Mouse (Mus musculus): Measurements from ENCODE around the gene Hdlbp. TPM values are rescaled to one million over a fixed set of nuclear protein-coding genes. Genes with fewer than 3 reads are reported as not detected.
A peak's percentile ranks its signal among the peaks of the same experiment; 100 is the strongest.

Gene Hdlbp
- total and polyA plus RNA-seq, 3 experiments: 141 to 1,954 (median 271) TPM

- Histone ChIP-seq H3K27me3 (ENCODE audit: control insufficient read depth in 1 of 2, insufficient read depth in 2 of 2, low read length in 2 of 2) (no peaks in the 10 kb centered on the region), H3K4me3 (ENCODE audit: control insufficient read depth in 1 of 2, insufficient read depth in 1 of 2, low read depth in 2 of 2, low read length in 2 of 2) (peak overlapping the region; percentile 82 to 86), H3K36me3 (ENCODE audit: control insufficient read depth in 1 of 2, insufficient read depth in 2 of 2, low read length in 2 of 2) (peaks cover 4 to 54% of the 10 kb centered on the region in 2 experiments), H3K4me1 (ENCODE audit: control insufficient read depth in 1 of 2, insufficient read depth in 2 of 2, low read length in 2 of 2) (peaks cover 15 to 28% of the 10 kb centered on the region in 2 experiments), H3K9ac (ENCODE audit: control insufficient read depth, low read depth, low read length, poor library complexity, severe bottlenecking) (peak overlapping the region; percentile 91), H3K79me2 (ENCODE audit: control insufficient read depth, insufficient read depth, low read length, poor library complexity) (peaks cover 73% of the 10 kb centered on the region), H3K27ac (ENCODE audit: control insufficient read depth, low read depth, low read length) (peak overlapping the region; percentile 96), H3K9me3 (replicated peaks; ENCODE audit: insufficient read depth, low read length) (no peaks in the 10 kb centered on the region)
- peak; percentile 99 for DNase-seq (ENCODE audit: low read depth, low spot score)
- no peak for TF ChIP-seq SMC3 (IDR thresholded peaks at IDR 0.05; ENCODE audit: low read depth, low read length)
- no peak for TF ChIP-seq POLR2AphosphoS5 (IDR thresholded peaks at IDR 0.05; ENCODE audit: borderline replicate concordance, low read depth, low read length)
- no peak for TF ChIP-seq JUND (IDR thresholded peaks at IDR 0.05; ENCODE audit: low read depth, low read length)
- TF ChIP-seq GABPA (IDR thresholded peaks at IDR 0.05; ENCODE audit: low read depth, low read length): peak; percentile 77; the same call in 1 of the 2 replicates
- no peak for TF ChIP-seq E2F4 (IDR thresholded peaks at IDR 0.05; ENCODE audit: borderline replicate concordance, low read depth, low read length)
- no peak for TF ChIP-seq ZKSCAN1 (IDR thresholded peaks at IDR 0.05; ENCODE audit: low read depth, low read length)
- TF ChIP-seq CTCF (IDR thresholded peaks at IDR 0.05 in 2 of 3, conservative IDR thresholded peaks at IDR 0.05 in 1 of 3; ENCODE audit: control insufficient read depth in 1 of 3, insufficient read depth in 1 of 3, low read depth in 2 of 3, low read length in 3 of 3, poor library complexity in 1 of 3, severe bottlenecking in 1 of 3): peak in 2 of 3 experiments; percentile 57 to 64; a peak in 4 of 6 replicates
- peak; percentile 19; the same call in 1 of the 2 replicates for TF ChIP-seq CHD1 (IDR thresholded peaks at IDR 0.05; ENCODE audit: low read depth, low read length)
- peak; percentile 81 for TF ChIP-seq MXI1 (IDR thresholded peaks at IDR 0.05; ENCODE audit: low read depth, low read length)
- no peak for TF ChIP-seq CHD2 (IDR thresholded peaks at IDR 0.05; ENCODE audit: low read length)
- no peak; the same call in 1 of the 2 replicates for TF ChIP-seq RCOR1 (IDR thresholded peaks at IDR 0.05; ENCODE audit: low read depth, low read length)
- TF ChIP-seq MYC (IDR thresholded peaks at IDR 0.05; ENCODE audit: low read depth, low read length): peak; percentile 86
- peak; percentile 97 for TF ChIP-seq USF1 (IDR thresholded peaks at IDR 0.05; ENCODE audit: low read depth, low read length)
- TF ChIP-seq ZC3H11A (IDR thresholded peaks at IDR 0.05; ENCODE audit: low read depth, low read length): no peak
- TF ChIP-seq MEF2A (IDR thresholded peaks at IDR 0.05; ENCODE audit: extremely low read depth, insufficient replicate concordance, low read depth, low read length, poor library complexity, severe bottlenecking): no peak
- peak; percentile 34; the same call in 1 of the 2 replicates for TF ChIP-seq NELFE (IDR thresholded peaks at IDR 0.05; ENCODE audit: low read depth, low read length)
- peak; percentile 14; the same call in 1 of the 2 replicates for TF ChIP-seq BHLHE40 (IDR thresholded peaks at IDR 0.05; ENCODE audit: borderline replicate concordance, low read depth, low read length)
- peak; percentile 80 to 85 for TF ChIP-seq POLR2A (IDR thresholded peaks at IDR 0.05; ENCODE audit: control insufficient read depth in 1 of 2, insufficient read depth in 1 of 2, low read depth in 1 of 2, low read length in 2 of 2, poor library complexity in 1 of 2)
- TF ChIP-seq NRF1 (IDR thresholded peaks at IDR 0.05; ENCODE audit: insufficient read depth, low read depth, low read length, poor library complexity, severe bottlenecking): 0 out of 2 replicates have a peak, but pooled peaks have one; percentile 15
- TF ChIP-seq MAFK (IDR thresholded peaks at IDR 0.05; ENCODE audit: borderline replicate concordance, low read depth, low read length): no peak
- peak; percentile 68; the same call in 1 of the 2 replicates for TF ChIP-seq TCF12 (IDR thresholded peaks at IDR 0.05; ENCODE audit: low read depth, low read length)
- peak; percentile 24 for TF ChIP-seq SIN3A (IDR thresholded peaks at IDR 0.05; ENCODE audit: low read length)
- TF ChIP-seq MAX (IDR thresholded peaks at IDR 0.05; ENCODE audit: low read length): peak; percentile 92
- TF ChIP-seq TAL1 (IDR thresholded peaks at IDR 0.05; ENCODE audit: low read length): peak; percentile 74
- peak; percentile 72 to 87; a peak in 3 of 4 replicates for TF ChIP-seq USF2 (IDR thresholded peaks at IDR 0.05; ENCODE audit: borderline replicate concordance in 1 of 2, insufficient read depth in 1 of 2, low read depth in 1 of 2, low read length in 2 of 2)
- peak; percentile 53; the same call in 1 of the 2 replicates for TF ChIP-seq ELF1 (IDR thresholded peaks at IDR 0.05; ENCODE audit: low read depth, low read length)
- peak; percentile 36; the same call in 1 of the 2 replicates for TF ChIP-seq GATA1 (IDR thresholded peaks at IDR 0.05; ENCODE audit: low read depth, low read length)
- peak; percentile 19; the same call in 1 of the 2 replicates for TF ChIP-seq KAT2A (conservative IDR thresholded peaks at IDR 0.05; ENCODE audit: low read depth, low read length)
- TF ChIP-seq EP300 (IDR thresholded peaks at IDR 0.05; ENCODE audit: low read depth in 1 of 2, low read length in 2 of 2): peak; percentile 27 to 75; a peak in 3 of 4 replicates
- peak; percentile 18 for TF ChIP-seq POLR2AphosphoS2 (IDR thresholded peaks at IDR 0.05; ENCODE audit: low read length)
- no peak for TF ChIP-seq ZNF384 (IDR thresholded peaks at IDR 0.05; ENCODE audit: low read depth, low read length)
- no peak for TF ChIP-seq RAD21 (IDR thresholded peaks at IDR 0.05; ENCODE audit: low read depth, low read length)
- peak; percentile 97 for TF ChIP-seq MAZ (IDR thresholded peaks at IDR 0.05; ENCODE audit: low read depth, low read length)
- TF ChIP-seq HCFC1 (IDR thresholded peaks at IDR 0.05; ENCODE audit: low read depth, low read length): peak; percentile 83; the same call in 1 of the 2 replicates
- TF ChIP-seq MYB (IDR thresholded peaks at IDR 0.05; ENCODE audit: low read depth, low read length): no peak; the same call in 1 of the 2 replicates
Measured at GRCm38 (mm10) chr1:93477758-93478585, 643 bp downstream of the Hdlbp start.
